Mouse (Mus musculus) bone marrow macrophage, adult 2 months (primary cell): ENCODE measurements around the gene Dpm3. TPM values are rescaled to one million over a fixed set of nuclear protein-coding genes. Genes with fewer than 3 reads are reported as not detected.

Experiments
- H3K27ac ChIP-seq: 2 replicates; pipeline ENCODE4 v1.5.1; 2012; ENCODE audit warnings: low read depth, low read length; ENCODE audit not compliant: insufficient read depth
- H3K4me1 ChIP-seq: 2 replicates; pipeline ENCODE4 v1.6.1; 2012; ENCODE audit warnings: low read length; ENCODE audit not compliant: control insufficient read depth, insufficient read depth
- H3K4me3 ChIP-seq: 2 replicates; pipeline ENCODE4 v1.5.1; 2012; ENCODE audit warnings: mild to moderate bottlenecking, low read length, moderate library complexity; ENCODE audit not compliant: insufficient read depth
- CTCF ChIP-seq: IDR thresholded peaks from 2 replicates; pipeline ENCODE4 v1.5.1; 2012; ENCODE audit warnings: low read depth, mild to moderate bottlenecking, low read length, moderate library complexity
- POLR2A ChIP-seq: IDR thresholded peaks from 2 replicates; pipeline ENCODE4 v1.6.1; 2012; ENCODE audit warnings: mild to moderate bottlenecking, low read depth, low read length, borderline replicate concordance
- polyA plus RNA-seq: library from polyadenylated mRNA; stranded (reverse); fragments of >200 nt; gene quantifications from 2 replicates; pipeline ENCODE4 v1.2.4, GENCODE M21; 2012; ENCODE audit not compliant: missing spikeins, insufficient read depth, insufficient read length

Gene Dpm3
- polyA plus RNA-seq, 1 experiment = 62.0 TPM

DNA sequence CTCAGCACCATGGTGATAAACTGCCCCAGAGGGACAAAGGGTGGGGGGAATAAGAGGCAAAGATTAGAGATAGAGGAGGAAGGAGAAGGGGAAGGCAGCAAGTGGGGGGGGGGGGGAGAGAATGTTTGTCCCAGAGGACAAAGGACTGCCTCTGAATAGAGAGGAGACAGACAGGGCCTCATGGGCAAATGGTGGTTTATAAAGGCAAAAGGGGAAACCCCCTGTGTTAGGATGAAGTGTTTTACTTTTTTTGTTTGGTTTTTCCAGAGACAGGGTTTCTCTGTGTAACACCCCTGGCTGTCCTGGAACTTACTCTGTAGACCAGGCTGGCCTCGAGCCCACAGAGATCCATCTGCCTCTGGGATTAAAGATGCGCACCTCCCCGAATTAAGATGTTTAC is 1.1 kb downstream of the Dpm3 start:
- Histone ChIP-seq H3K27ac (no peak overlapping the region), H3K4me3 (no peak overlapping the region), H3K4me1 (peaks cover 8% of the 10 kb centered on the region; the same call in 1 of the 2 replicates)
- TF ChIP-seq POLR2A (no peak), CTCF (no peak)

DNA sequence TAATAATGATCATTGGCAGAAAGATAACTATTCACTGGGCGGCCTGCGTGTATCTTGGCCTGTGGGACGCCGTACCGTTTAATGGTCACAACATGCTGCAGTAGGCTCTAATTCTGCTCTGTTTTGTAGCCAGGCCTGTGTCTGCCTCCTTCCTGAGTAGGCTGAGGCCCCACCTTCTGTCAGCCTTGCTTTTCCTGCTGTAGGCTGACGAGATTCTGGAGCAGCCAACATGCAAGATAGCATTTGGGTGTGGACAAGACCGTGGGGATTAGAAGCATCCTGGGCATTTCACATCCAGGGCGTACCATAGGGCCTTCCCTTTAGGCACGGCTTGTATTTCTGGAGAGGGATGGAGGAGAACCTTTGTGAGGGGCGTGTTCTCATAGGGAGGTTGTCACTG is 3.3 kb downstream of the Dpm3 start:
- Histone ChIP-seq H3K4me3 (no peak overlapping the region), H3K27ac (no peak overlapping the region), H3K4me1 (peaks cover 12% of the 10 kb centered on the region)
- TF ChIP-seq POLR2A (no peak), CTCF (no peak)

DNA sequence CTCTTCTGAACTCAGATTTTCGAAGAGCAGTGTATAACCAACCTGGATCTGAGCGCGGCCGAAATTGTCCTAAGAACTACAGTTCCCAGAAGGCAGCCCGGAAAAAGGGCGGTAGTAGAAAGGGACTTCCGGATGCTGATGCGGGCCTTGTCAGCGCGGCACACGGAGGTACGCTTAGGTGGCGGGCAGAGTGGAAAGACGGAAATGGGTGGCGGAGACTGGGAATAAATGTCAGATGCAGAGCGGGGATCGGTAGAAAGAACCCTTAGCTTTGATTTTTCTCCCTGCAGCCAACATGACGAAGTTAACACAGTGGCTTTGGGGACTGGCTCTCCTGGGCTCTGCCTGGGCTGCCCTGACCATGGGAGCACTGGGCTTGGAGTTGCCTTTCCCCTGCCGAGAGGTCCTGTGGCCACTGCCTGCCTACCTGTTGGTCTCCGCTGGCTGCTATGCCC is 7.3 kb downstream of the Dpm3 start:
- peaks cover 31% of the 10 kb centered on the region for H3K4me1 ChIP-seq
- no peak for TF ChIP-seq CTCF
- TF ChIP-seq POLR2A = no peak
- H3K27ac ChIP-seq = peak overlapping the region; percentile 16; the same call in 1 of the 2 replicates
- peak overlapping the region; percentile 96 for H3K4me3 ChIP-seq

DNA sequence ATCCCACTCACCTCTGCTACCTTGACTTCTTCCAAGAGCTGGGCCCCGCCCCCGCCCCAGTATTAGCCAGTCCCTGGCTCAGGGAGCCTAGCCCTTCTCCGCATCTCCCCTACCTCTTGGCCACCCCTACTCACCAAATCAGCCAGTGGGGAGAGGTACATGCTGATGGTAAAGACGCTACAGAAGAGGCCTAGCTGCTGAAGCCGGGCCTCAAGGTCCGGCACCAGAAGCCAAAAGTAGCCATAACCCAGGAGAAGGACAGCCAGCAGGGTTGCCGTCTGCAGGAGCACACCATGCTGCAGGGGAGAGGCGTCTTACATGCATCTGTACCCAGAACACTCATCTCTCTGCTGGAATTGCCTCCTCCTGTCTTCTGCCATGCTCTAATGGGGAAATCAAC is 9.8 kb downstream of the Dpm3 start:
- Histone ChIP-seq H3K4me3 (no peak overlapping the region), H3K4me1 (peaks cover 28% of the 10 kb centered on the region), H3K27ac (no peak overlapping the region)
- no peak for TF ChIP-seq CTCF
- no peak for TF ChIP-seq POLR2A

DNA sequence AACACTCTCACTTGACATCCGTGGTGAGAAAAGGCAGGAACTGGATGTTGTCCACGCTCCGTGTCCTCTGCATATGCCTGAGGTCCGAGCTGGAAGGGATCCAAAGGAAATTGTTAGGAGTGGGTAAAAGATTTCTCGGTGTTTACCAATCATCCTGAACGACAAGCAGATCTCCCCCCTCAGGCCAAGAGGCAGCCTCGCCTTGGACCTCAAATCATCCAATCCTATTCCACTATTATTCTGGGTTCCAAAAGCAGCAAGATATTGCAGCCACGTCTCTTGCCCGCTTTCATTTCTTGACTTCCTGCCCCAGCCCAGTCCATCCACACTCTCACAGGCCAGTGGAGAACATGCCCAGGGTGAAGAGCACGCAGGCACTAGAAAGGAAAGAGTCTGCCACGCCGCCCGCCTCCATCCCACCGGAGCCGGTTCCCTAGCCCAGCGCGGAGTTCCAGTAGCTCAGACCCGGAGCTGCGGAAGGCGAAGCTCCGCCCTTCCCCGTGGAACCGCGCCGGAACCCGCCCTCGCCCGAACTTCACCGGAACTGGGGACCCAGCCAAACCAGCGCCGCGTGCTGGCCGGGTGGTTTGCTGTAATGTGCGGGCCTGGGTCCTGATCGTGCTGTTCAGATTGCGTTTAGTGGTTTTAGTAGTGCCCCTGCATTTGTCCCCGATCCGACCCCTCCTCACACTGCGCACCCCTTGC is 11.0 kb downstream of the Dpm3 start, which contains the start of gene Slc50a1:
Gene Slc50a1 (minus strand): TSS at position 520 of the 705 bp plus-strand sequence.
- Histone ChIP-seq H3K27ac (peak within 1 kb of the TSS; percentile 23), H3K4me1 (peaks cover 27% of the 10 kb centered on the region), H3K4me3 (peak within 1 kb of the TSS; percentile 71)
- TF ChIP-seq POLR2A (no peak), CTCF (no peak)

DNA sequence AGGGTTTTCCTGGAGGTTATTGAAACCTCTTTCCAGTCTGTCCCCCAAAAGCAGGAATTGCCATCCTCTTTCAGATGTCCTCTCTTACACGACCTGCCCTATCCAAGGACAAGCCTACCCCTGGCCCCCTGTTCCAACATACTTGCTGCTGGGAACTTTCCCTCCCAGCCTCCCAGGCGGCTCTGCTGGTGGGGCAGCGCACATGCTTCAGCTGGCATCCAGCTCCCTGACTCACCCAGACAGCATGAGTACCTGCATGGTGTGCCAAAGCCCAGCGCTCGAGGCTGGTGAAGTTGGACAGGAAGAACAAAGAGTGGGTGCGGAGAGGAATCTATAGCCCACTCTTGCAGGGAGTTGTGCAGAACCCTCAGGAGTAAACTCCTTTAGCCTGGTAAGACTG is 11.7 kb downstream of the Dpm3 start:
- Histone ChIP-seq H3K4me1 (peaks cover 26% of the 10 kb centered on the region), H3K4me3 (no peak overlapping the region), H3K27ac (no peak overlapping the region)
- no peak for TF ChIP-seq POLR2A
- no peak for TF ChIP-seq CTCF

DNA sequence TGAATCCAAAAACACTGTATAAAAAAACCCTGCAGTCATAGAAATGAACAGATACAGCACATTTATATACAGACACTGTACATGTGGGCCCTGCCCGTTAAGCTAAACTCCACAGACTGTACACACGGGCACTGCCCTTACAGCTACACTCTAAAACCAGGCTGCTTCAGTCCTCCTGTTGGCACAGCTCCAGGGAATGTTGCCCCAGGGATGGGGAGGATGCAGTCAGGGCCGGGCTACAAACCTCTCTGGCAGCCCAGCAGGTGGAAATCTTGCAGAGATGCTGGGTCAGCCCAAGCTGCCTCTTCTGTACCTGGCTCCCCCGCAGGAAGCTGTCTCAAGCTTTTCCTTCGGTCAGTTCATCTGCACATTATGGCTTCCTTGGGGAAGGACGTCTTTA is 12.6 kb downstream of the Dpm3 start:
- no peak overlapping the region for H3K4me3 ChIP-seq
- no peak for TF ChIP-seq POLR2A
- TF ChIP-seq CTCF = no peak
- peaks cover 23% of the 10 kb centered on the region for H3K4me1 ChIP-seq
- no peak overlapping the region for H3K27ac ChIP-seq

DNA sequence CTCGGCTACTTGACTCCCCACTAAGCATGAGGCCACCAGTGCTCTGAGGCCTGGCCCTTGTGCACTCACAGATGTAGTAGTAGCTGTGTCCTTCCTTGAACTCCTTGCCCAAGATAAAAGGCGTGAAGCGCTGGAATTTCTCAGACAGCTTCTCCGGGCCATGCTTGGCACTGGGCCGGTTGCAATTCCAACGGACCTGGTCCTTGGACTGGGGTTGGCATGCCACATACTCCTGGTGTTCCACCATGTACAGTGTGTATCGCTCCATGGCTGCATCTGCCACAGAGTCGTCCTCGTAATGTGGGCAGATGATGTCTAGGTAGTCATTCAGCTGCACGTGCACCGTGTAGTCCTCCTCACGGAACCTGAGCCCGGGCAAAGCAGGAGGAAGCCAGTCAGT is 16.9 kb downstream of the Dpm3 start:
- Histone ChIP-seq H3K27ac (no peak overlapping the region), H3K4me3 (no peak overlapping the region), H3K4me1 (peaks cover 9% of the 10 kb centered on the region; the same call in 1 of the 2 replicates)
- TF ChIP-seq CTCF (no peak), POLR2A (no peak)

DNA sequence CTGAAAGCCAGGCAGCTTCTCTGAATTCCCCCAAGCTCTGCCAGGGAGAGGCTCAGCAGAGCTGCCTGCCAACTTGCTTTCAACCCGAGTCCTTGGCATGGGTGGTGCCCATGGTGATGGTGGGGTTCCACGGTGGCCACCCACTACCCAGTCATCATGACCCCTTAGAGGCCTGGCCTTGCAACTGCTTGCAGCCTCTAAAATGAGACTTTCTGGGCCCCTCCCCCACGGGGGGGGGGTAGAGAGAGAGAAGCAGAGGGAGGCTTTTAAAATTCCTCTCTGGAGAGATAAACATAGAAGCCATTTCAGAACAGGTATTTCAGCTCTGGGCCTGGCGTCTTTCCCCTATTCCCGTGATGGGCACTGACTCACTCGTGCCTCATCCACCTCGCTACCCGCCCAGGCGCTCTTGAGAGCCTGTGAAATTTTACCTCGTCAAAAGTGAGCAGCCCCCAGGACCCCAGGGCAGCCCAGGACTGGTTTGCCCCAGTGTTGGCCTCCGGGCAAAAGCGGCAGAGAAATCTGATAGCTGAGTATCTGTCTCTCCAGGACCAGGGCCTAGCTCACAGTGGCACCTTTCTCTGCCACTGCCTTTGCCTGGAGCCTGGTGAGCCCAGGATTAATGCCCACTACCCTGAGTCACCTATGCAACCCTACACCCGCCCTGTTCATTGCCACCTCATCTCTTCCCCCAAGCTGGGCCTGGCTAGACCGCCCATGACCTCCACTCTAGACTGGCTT is 18.3 kb downstream of the Dpm3 start:
- no peak for TF ChIP-seq CTCF
- TF ChIP-seq POLR2A = no peak
- Histone ChIP-seq H3K4me1 (peaks cover 9% of the 10 kb centered on the region; the same call in 1 of the 2 replicates), H3K4me3 (no peak overlapping the region), H3K27ac (no peak overlapping the region)

DNA sequence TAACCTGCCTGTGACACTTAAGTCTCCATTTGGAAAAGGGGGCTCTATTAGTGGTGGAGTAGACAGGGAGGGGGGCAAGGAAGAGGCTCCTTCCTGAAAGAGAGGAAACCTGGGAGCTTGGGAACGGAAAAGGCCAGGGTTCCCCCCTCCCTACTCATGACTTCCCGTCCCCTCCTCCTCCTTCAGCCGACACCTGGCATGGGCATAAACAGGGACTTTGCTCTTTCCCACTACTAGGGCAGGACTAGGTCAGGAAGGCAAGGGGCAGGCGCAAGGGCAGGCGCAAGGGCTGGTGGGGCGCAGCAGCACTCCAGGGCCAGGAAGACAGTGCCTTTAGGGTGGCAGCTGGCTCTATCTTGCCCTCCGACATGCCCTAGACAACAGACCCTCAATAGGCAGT is 18.9 kb downstream of the Dpm3 start:
- H3K4me1 ChIP-seq = peaks cover 9% of the 10 kb centered on the region; the same call in 1 of the 2 replicates
- H3K27ac ChIP-seq = no peak overlapping the region
- TF ChIP-seq CTCF (no peak), POLR2A (no peak)
- no peak overlapping the region for H3K4me3 ChIP-seq
